Comparison of ENCODE assay signal across 15 mouse cellular contexts in genomic region chr19:11418865-11419264, GRCm38 (mm10). TPM values are rescaled to one million over a fixed set of nuclear protein-coding genes. Genes with fewer than 3 reads are reported as not detected.
"Had no signal": no experiment of that assay in that cellular context is flagged by ENCODE, and none has a peak within 500 bp of the region (broad histone marks: within the 10 kb centered on the region; RNA-seq: fewer than 3 reads in every experiment).

No protein-coding gene starts in this region.

RNA-seq across cellular contexts. Expression of gene Ms4a4c, which starts 14.3 kb away (rescaled TPM):
- polyA plus RNA-seq: heart, embryonic 10.5 days; heart, embryonic 11.5 days; heart, embryonic 12.5 days; hindbrain, embryonic 11.5 days; hindbrain, embryonic 12.5 days; hindbrain, embryonic 15.5 days had no signal

RNA-seq across cellular contexts. Expression of gene Ms4a4b, which starts 24.5 kb away (rescaled TPM):
- polyA plus RNA-seq: heart, embryonic 10.5 days; heart, embryonic 11.5 days; heart, embryonic 12.5 days; heart, embryonic 13.5 days; heart, embryonic 14.5 days; hindbrain, embryonic 10.5 days; hindbrain, embryonic 11.5 days; hindbrain, embryonic 12.5 days; hindbrain, embryonic 13.5 days; hindbrain, embryonic 14.5 days; hindbrain, embryonic 15.5 days; hindbrain, embryonic 16.5 days; hindbrain, postnatal 0 days; kidney, embryonic 14.5 days; kidney, embryonic 15.5 days had no signal
